16 mouse cellular contexts compared by ENCODE assay signal in the genomic region with DNA sequence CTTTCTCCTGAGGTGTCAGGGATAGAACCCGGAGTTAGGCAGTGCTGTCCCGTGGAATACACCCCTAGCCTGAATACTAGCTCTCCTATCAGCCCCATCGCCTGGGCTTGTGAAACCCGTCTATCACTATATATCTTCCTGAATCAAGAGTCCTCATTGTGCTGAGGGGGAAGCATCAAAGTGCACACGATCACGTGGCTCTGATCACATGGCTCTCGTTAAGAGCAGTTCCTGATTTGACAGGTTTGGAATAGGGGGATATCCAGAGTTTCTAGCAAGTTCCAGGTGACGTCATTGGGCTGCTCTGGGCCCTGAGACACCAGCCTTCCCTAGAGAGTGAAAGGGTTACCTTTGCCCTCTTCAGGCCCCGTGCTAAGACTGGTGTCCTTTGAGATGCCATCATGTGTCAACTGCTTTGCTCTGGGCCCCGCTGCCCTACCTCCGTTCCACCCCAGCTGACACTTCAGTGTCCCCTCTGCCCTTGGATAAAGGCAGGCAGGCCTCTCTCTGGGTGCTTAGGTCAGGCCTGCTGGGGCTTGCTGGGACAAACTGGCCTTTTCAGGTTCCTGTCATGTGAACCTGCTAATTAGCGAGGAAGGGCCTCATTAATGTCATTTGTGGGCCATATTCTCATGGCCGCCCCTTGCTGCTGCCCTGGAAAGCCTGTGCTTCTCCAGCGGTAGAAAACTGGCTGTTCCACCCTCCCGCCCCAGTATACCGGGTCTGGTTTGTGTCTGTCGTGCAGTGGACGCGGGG. TPM values are rescaled to one million over a fixed set of nuclear protein-coding genes. Genes with fewer than 3 reads are reported as not detected.
DNase-seq lines count a peak whose midpoint lies in the region; ATAC-seq and TF ChIP-seq lines count a peak whose summit lies in the region.
"Had no signal": no experiment of that assay in that cellular context is flagged by ENCODE, and none has a peak within 500 bp of the region (broad histone marks: within the 10 kb centered on the region; RNA-seq: fewer than 3 reads in every experiment).

No protein-coding gene starts in this region.

- no peak for DNase-seq in heart, postnatal 14 days
- peak; percentile 56 for DNase-seq in kidney, adult 2 months
- DNase-seq in kidney, postnatal 4 days, result no peak
- peak; percentile 40 for DNase-seq in retina, embryonic 14.5 days (ENCODE audit: low spot score)
- DNase-seq in lung, postnatal 25 days (ENCODE audit: low spot score), result no peak
- DNase-seq: lung, postnatal 14 days; thymus, adult 2 months had no signal

- no peak for ATAC-seq in heart, embryonic 11.5 days (replicated peaks; ENCODE audit: insufficient number of reproducible peaks, low FRiP score, low TSS enrichment)
- peak; percentile 29 for ATAC-seq in granulocyte monocyte progenitor cell, adult 5-6 weeks (replicated peaks; ENCODE audit: poor library complexity, severe bottlenecking)
- ATAC-seq in activated CD4-positive, CD25-positive, alpha-beta regulatory T cell, adult 4 months, result no peak

- no peak overlapping the region for H3K9ac ChIP-seq in heart, embryonic 11.5 days (ENCODE audit: low read depth, low read length)
- H3K9ac ChIP-seq: hindbrain, embryonic 14.5 days; liver, embryonic 12.5 days; midbrain, embryonic 15.5 days; neural tube, embryonic 12.5 days had no signal

- intact Hi-C loops in heart, postnatal 14 days (cut with DNase I), result no loop called here

- no peaks in the 10 kb centered on the region for H3K9me3 ChIP-seq in heart, embryonic 11.5 days (replicated peaks; ENCODE audit: control insufficient read depth, low read length)
- H3K9me3 ChIP-seq: liver, embryonic 12.5 days; midbrain, embryonic 15.5 days; neural tube, embryonic 12.5 days had no signal

- peaks cover 7% of the 10 kb centered on the region; the same call in 1 of the 2 replicates for H3K27me3 ChIP-seq in heart, embryonic 11.5 days (ENCODE audit: control insufficient read depth, insufficient read depth, low read length)
- H3K27me3 ChIP-seq in kidney, adult 2 months (replicated peaks; ENCODE audit: control insufficient read depth, insufficient read depth, low read length), result no peaks in the 10 kb centered on the region

- TF ChIP-seq POLR2A in kidney, adult 2 months (IDR thresholded peaks at IDR 0.05; ENCODE audit: low read depth, low read length), result no peak

- no peak for TF ChIP-seq CTCF in kidney, adult 2 months (conservative IDR thresholded peaks at IDR 0.05; ENCODE audit: insufficient read depth, insufficient read length, low read depth, low read length)

- H3K36me3 ChIP-seq in heart, embryonic 11.5 days (ENCODE audit: control insufficient read depth, insufficient read depth, low read length), result no peaks in the 10 kb centered on the region
- no peaks in the 10 kb centered on the region for H3K36me3 ChIP-seq in kidney, adult 2 months (ENCODE audit: control insufficient read depth, insufficient read depth, low read length)
- H3K36me3 ChIP-seq: liver, embryonic 12.5 days; midbrain, embryonic 15.5 days; neural tube, embryonic 12.5 days had no signal

- peaks cover 57% of the 10 kb centered on the region for H3K4me1 ChIP-seq in heart, embryonic 11.5 days (ENCODE audit: control insufficient read depth, insufficient read depth, low read length)
- peaks cover 3% of the 10 kb centered on the region; the same call in 1 of the 2 replicates for H3K4me1 ChIP-seq in kidney, adult 2 months (ENCODE audit: control insufficient read depth, insufficient read depth, low read length)

- H3K4me2 ChIP-seq in heart, embryonic 11.5 days, result no peak overlapping the region
- H3K4me2 ChIP-seq: hindbrain, embryonic 14.5 days; liver, embryonic 12.5 days; midbrain, embryonic 15.5 days had no signal

- WGBS in heart, embryonic 11.5 days (ENCODE audit: insufficient replicate concordance), result 38% methylated on average over 19 of the region's 19 CpGs
- 68% methylated on average over 19 of the region's 19 CpGs for WGBS in kidney, adult 2 months

- no peak overlapping the region for H3K4me3 ChIP-seq in heart, embryonic 11.5 days (ENCODE audit: low read depth, low read length)
- no peak overlapping the region for H3K4me3 ChIP-seq in kidney, adult 2 months (ENCODE audit: insufficient read depth, low read depth, low read length)
- H3K4me3 ChIP-seq: liver, embryonic 12.5 days; midbrain, embryonic 15.5 days; neural tube, embryonic 12.5 days had no signal

- peak overlapping the region; percentile 51; the same call in 1 of the 2 replicates for H3K27ac ChIP-seq in heart, embryonic 11.5 days (ENCODE audit: low read depth, low read length)
- H3K27ac ChIP-seq in kidney, adult 2 months (ENCODE audit: insufficient read depth, low read depth, low read length), result peak overlapping the region; percentile 88
- H3K27ac ChIP-seq: hindbrain, embryonic 14.5 days; liver, embryonic 12.5 days; midbrain, embryonic 15.5 days; neural tube, embryonic 12.5 days had no signal

RNA-seq across cellular contexts. Expression of a gene that starts 4.3 kb away (rescaled TPM):
- polyA plus RNA-seq in heart, embryonic 11.5 days (2014; fragmentation: Nextera tagmentation; extraction: Ambion mirVana), result 1.2 and 2.2 TPM in 2 replicates
- not detected for total RNA-seq in heart, postnatal 14 days (2021)
- 0.09 and 0.23 TPM in 2 replicates for polyA plus RNA-seq in kidney, adult 2 months (2012; rRNA removed)
- total RNA-seq in granulocyte monocyte progenitor cell, adult 5-6 weeks (2014; fragmentation: Nextera tagmentation), result not detected in 2 replicates
- total RNA-seq in granulocyte monocyte progenitor cell, adult 5-6 weeks (2017), result 1.9 TPM in 1 of 2 replicates, not detected in the other
- polyA plus RNA-seq in activated CD4-positive, CD25-positive, alpha-beta regulatory T cell, adult 4 months (2017; shearing (Covaris generic)), result not detected
- total RNA-seq: left cerebral cortex, postnatal 10 days had no signal

RNA-seq across cellular contexts. Expression of a gene that starts 5.1 kb away (rescaled TPM):
- polyA plus RNA-seq in heart, embryonic 11.5 days (2014; fragmentation: Nextera tagmentation; extraction: Ambion mirVana), result 1.2 and 1.6 TPM in 2 replicates
- 1 to 10 TPM; 1.8 to 2.1 TPM for total RNA-seq in heart, postnatal 14 days (2021)
- polyA plus RNA-seq in kidney, adult 2 months (2012; rRNA removed), result 7.9 and 9.7 TPM in 2 replicates
- total RNA-seq in granulocyte monocyte progenitor cell, adult 5-6 weeks (2014; fragmentation: Nextera tagmentation), result 1.8 and 4.3 TPM in 2 replicates
- 0.34 and 0.62 TPM in 2 replicates for total RNA-seq in granulocyte monocyte progenitor cell, adult 5-6 weeks (2017)
- under 1 TPM in 1 of 2 experiments, not detected in 1; 0.15 TPM for polyA plus RNA-seq in activated CD4-positive, CD25-positive, alpha-beta regulatory T cell, adult 4 months (2017; shearing (Covaris generic))

RNA-seq across cellular contexts. Expression of a gene that starts 41.1 kb away (rescaled TPM):
- polyA plus RNA-seq in heart, embryonic 11.5 days (2014; fragmentation: Nextera tagmentation; extraction: Ambion mirVana), result 3.3 and 4.3 TPM in 2 replicates
- total RNA-seq in heart, postnatal 14 days (2021), result under 1 TPM in 1 of 2 experiments, not detected in 1; 0.44 TPM
- 0.91 and 1.4 TPM in 2 replicates for polyA plus RNA-seq in kidney, adult 2 months (2012; rRNA removed)
- total RNA-seq in granulocyte monocyte progenitor cell, adult 5-6 weeks (2014; fragmentation: Nextera tagmentation), result 5.3 and 6.4 TPM in 2 replicates
- total RNA-seq in granulocyte monocyte progenitor cell, adult 5-6 weeks (2017), result 6.3 and 6.7 TPM in 2 replicates
- polyA plus RNA-seq in activated CD4-positive, CD25-positive, alpha-beta regulatory T cell, adult 4 months (2017; shearing (Covaris generic)), result not detected
- total RNA-seq: left cerebral cortex, postnatal 10 days had no signal

RNA-seq across cellular contexts. Expression of a gene that starts 56.3 kb away (rescaled TPM):
- 1.2 and 2.5 TPM in 2 replicates for polyA plus RNA-seq in heart, embryonic 11.5 days (2014; fragmentation: Nextera tagmentation; extraction: Ambion mirVana)
- under 1 TPM; 0.26 to 0.46 TPM for total RNA-seq in heart, postnatal 14 days (2021)
- polyA plus RNA-seq in kidney, adult 2 months (2012; rRNA removed), result 0.91 and 0.95 TPM in 2 replicates
- 0.47 and 0.80 TPM in 2 replicates for total RNA-seq in granulocyte monocyte progenitor cell, adult 5-6 weeks (2014; fragmentation: Nextera tagmentation)
- 0.43 TPM in 1 of 2 replicates, not detected in the other for total RNA-seq in granulocyte monocyte progenitor cell, adult 5-6 weeks (2017)
- polyA plus RNA-seq in activated CD4-positive, CD25-positive, alpha-beta regulatory T cell, adult 4 months (2017; shearing (Covaris generic)), result 1 to 10 TPM; 1.1 TPM
- total RNA-seq: ES-E14 had no signal

Comparison
In these comparisons a context has a peak if more than half of its experiments do, and no peak if none do; other contexts are left out.
1. DNase-seq: peak in kidney, adult 2 months (single experiment) and retina, embryonic 14.5 days (single experiment); none in heart, postnatal 14 days (0 of 2), kidney, postnatal 4 days (0 of 2) and lung, postnatal 25 days (single experiment).